Mouse (Mus musculus) embryo, embryonic 9.5 days (tissue): ENCODE data around the gene Gm20914.
"Not testable (repeated sequence)": the region's sequence is repeated elsewhere in the genome, so short reads cannot be mapped to it uniquely, and the experiment has no call there.

Experiments used
- DNase-seq: peaks from one replicate; pipeline ENCODE4 v3.0.0-alpha.2; 2017; ENCODE audit errors: extremely low spot score

Gm20914 gene

GRCm38 (mm10) chrY:5725678-5726077 lies at the start of gene Gm20914:
Gene Gm20914, plus strand, starts transcription at chrY:5725978.
- not testable (repeated sequence) for DNase-seq
